Mouse (Mus musculus): ENCODE results near the gene Vmn2r61. TPM values are rescaled to one million over a fixed set of nuclear protein-coding genes. Genes with fewer than 3 reads are reported as not detected.

The Vmn2r61 gene
- not detected in 2 replicates for polyA plus RNA-seq (2016; fragmentation: Nextera tagmentation; extraction: Ambion mirVana)

DNA sequence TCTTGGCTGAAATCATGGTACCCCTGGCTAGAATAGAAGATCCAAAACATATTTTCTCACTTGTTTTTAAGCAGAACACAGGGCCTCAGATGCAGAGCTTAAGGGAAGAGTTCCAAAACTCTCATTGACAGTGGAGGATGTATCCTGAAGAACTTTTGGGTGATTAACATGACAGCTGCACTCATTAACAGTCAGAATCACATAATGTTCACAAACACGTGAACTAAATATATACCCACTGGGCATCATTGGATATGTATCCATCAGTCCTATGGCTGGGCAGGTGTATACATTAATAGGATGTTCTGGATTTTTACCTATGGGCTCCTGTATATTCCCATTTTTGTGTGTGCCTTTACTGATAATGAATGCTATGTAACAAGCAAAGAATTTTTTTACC, at the start of gene Vmn2r61:
Gene Vmn2r61, plus strand, starts transcription at position 301 of the 400 bp plus-strand sequence.
- Histone ChIP-seq H3K27me3 (no peaks in the 10 kb centered on the region), H3K4me3 (replicated peaks) (no peak within 1 kb of the TSS), H3K36me3 (replicated peaks) (no peaks in the 10 kb centered on the region), H3K27ac (no peak within 1 kb of the TSS), H3K9me3 (peaks cover 27% of the 10 kb centered on the region), H3K4me2 (no peak within 1 kb of the TSS), H3K4me1 (no peaks in the 10 kb centered on the region), H3K9ac (no peak within 1 kb of the TSS)
- 86% methylated on average over 1 of the region's 1 CpGs for WGBS
- no peak for ATAC-seq (ENCODE audit: low FRiP score)

Other genes starting within 250 kb of the Vmn2r61 start
- gene Vmn2r59, start 201.0 kb upstream of the Vmn2r61 start, polyA plus RNA-seq (2016; fragmentation: Nextera tagmentation; extraction: Ambion mirVana), result not detected in 2 replicates
- gene Vmn2r60, start 152.3 kb upstream of the Vmn2r61 start, polyA plus RNA-seq (2016; fragmentation: Nextera tagmentation; extraction: Ambion mirVana), result not detected in 2 replicates
- gene 4933421I07Rik, start 188.1 kb downstream of the Vmn2r61 start, polyA plus RNA-seq (2016; fragmentation: Nextera tagmentation; extraction: Ambion mirVana), result not detected in 2 replicates
- 12.2 and 12.8 TPM in 2 replicates for gene Zfp141, start 245.7 kb downstream of the Vmn2r61 start, polyA plus RNA-seq (2016; fragmentation: Nextera tagmentation; extraction: Ambion mirVana)